ENCODE assay signal across 9 mouse cellular contexts in genomic region chr1:186609793-186610233, GRCm38 (mm10).
A peak's percentile ranks its signal among the peaks of the same experiment; 100 is the strongest.
DNase-seq lines count a peak whose midpoint lies in the region; ATAC-seq and TF ChIP-seq lines count a peak whose summit lies in the region.
"Had no signal": no experiment of that assay in that cellular context is flagged by ENCODE, and none has a peak within 500 bp of the region (broad histone marks: within the 10 kb centered on the region; RNA-seq: fewer than 3 reads in every experiment).

No protein-coding gene starts in this region.

- no peaks in the 10 kb centered on the region for H3K4me1 ChIP-seq in kidney, adult 2 months (ENCODE audit: control insufficient read depth, insufficient read depth, low read length)
- peaks cover 3% of the 10 kb centered on the region for H3K4me1 ChIP-seq in hindbrain, embryonic 16.5 days (ENCODE audit: control insufficient read depth, insufficient read depth, low read depth, low read length)

- no peak overlapping the region for H3K4me3 ChIP-seq in kidney, adult 2 months (ENCODE audit: insufficient read depth, low read depth, low read length)
- no peak overlapping the region for H3K4me3 ChIP-seq in hindbrain, embryonic 16.5 days (ENCODE audit: low read length)
- H3K4me3 ChIP-seq: left cerebral cortex, adult 2 months had no signal

- H3K9me3 ChIP-seq in hindbrain, embryonic 16.5 days (ENCODE audit: control insufficient read depth, low read length), result no peaks in the 10 kb centered on the region

- H3K27me3 ChIP-seq in kidney, adult 2 months (replicated peaks; ENCODE audit: control insufficient read depth, insufficient read depth, low read length), result no peaks in the 10 kb centered on the region
- no peaks in the 10 kb centered on the region for H3K27me3 ChIP-seq in hindbrain, embryonic 16.5 days (replicated peaks; ENCODE audit: control insufficient read depth, insufficient read depth, low read length)

- no peak overlapping the region for H3K27ac ChIP-seq in kidney, adult 2 months (ENCODE audit: insufficient read depth, low read depth, low read length)
- H3K27ac ChIP-seq in hindbrain, embryonic 16.5 days (ENCODE audit: low read depth, low read length), result no peak overlapping the region
- H3K27ac ChIP-seq: left cerebral cortex, adult 2 months had no signal

- 4% methylated on average over 9 of the region's 10 CpGs for WGBS in kidney, adult 2 months
- WGBS in hindbrain, embryonic 16.5 days, result 6% methylated on average over 8 of the region's 10 CpGs

- TF ChIP-seq POLR2A in kidney, adult 2 months (IDR thresholded peaks at IDR 0.05; ENCODE audit: low read depth, low read length), result no peak
- no peak for TF ChIP-seq POLR2A in brain, embryonic 14.5 days (IDR thresholded peaks at IDR 0.05; ENCODE audit: borderline replicate concordance, extremely low read depth, insufficient read depth, insufficient read length, poor library complexity, severe bottlenecking)

- intact Hi-C loops in gastrocnemius, postnatal 14 days (cut with DNase I; ENCODE audit: low total_unique reads), result no loop called here

- ATAC-seq in hindbrain, embryonic 16.5 days, result peak; percentile 90
- ATAC-seq in megakaryocyte-erythroid progenitor cell, adult 5-6 weeks (replicated peaks; ENCODE audit: low FRiP score, low TSS enrichment, poor library complexity, severe bottlenecking), result no peak

- H3K9ac ChIP-seq in hindbrain, embryonic 16.5 days (ENCODE audit: low read depth, low read length), result no peak overlapping the region

- no peaks in the 10 kb centered on the region for H3K36me3 ChIP-seq in kidney, adult 2 months (ENCODE audit: control insufficient read depth, insufficient read depth, low read length)
- no peaks in the 10 kb centered on the region for H3K36me3 ChIP-seq in hindbrain, embryonic 16.5 days (ENCODE audit: control insufficient read depth, insufficient read depth, low read length)

- TF ChIP-seq CTCF in kidney, adult 2 months (conservative IDR thresholded peaks at IDR 0.05; ENCODE audit: insufficient read depth, insufficient read length, low read depth, low read length), result no peak
- no peak for TF ChIP-seq CTCF in brain, embryonic 14.5 days (IDR thresholded peaks at IDR 0.05; ENCODE audit: borderline replicate concordance, extremely low read depth, insufficient read depth, insufficient read length)

- DNase-seq in kidney, adult 2 months, result peak; percentile 9
- no peak for DNase-seq in kidney, adult 11 months
- DNase-seq in brain, embryonic 14.5 days (ENCODE audit: low read depth), result peak; percentile 85
- DNase-seq in gastrocnemius, postnatal 14 days, result peak; percentile 46
- peak; percentile 57 for DNase-seq in lung, postnatal 25 days (ENCODE audit: low spot score)
- DNase-seq in yolk sac, embryonic 10.5 days (ENCODE audit: low spot score), result peak; percentile 12

- H3K4me2 ChIP-seq in hindbrain, embryonic 16.5 days (ENCODE audit: low read length), result peak overlapping the region; percentile 11
